Mouse (Mus musculus) brain, adult 2 months (tissue): ENCODE measurements around the gene Apom.
A peak's percentile ranks its signal among the peaks of the same experiment; 100 is the strongest.

Experiments
- DNase-seq: peaks from one replicate; pipeline ENCODE4 v3.0.0; 2011; ENCODE audit warnings: low read depth, low spot score

The Apom gene

DNA sequence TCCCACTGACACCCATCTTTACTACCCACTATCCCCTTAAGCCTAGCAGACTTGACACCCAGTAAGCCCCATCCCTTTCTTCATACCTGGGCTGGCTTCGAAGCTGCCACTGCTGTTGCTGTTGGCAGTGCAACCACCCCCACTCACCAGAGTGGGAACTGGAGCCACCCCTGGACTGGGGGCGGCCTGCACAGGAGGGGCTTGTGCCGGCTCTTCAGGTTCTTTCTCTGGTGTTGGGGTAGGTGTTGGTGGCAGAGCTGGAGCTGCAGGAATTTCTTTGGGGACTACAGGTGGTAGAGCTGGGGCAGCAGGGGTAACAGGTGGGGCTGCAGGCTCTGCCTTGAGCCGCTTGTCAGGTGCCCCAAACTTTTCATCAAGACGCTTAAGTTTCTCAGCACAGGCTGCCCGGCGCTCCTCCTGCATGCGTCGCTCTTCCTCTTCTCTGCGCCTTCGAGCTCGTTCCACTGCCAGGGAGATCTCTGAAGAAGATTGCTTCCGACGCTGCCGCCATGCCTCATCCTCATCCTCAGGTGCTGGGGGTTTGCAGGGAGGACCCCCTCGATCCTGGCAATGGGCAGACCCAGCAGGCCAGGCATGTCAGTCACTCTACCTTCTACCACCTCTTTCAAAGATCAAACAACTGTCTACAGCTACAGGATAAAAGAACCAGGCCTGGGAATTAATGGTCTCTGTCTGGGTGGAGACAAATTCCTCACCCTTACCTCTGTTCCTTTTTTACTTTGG is 27.2 kb upstream of the Apom start:
- DNase-seq, result no peak

- no peak for DNase-seq
Observed at GRCm38 (mm10) chr17:35157661-35158175, 25.9 kb upstream of the Apom start.

DNA sequence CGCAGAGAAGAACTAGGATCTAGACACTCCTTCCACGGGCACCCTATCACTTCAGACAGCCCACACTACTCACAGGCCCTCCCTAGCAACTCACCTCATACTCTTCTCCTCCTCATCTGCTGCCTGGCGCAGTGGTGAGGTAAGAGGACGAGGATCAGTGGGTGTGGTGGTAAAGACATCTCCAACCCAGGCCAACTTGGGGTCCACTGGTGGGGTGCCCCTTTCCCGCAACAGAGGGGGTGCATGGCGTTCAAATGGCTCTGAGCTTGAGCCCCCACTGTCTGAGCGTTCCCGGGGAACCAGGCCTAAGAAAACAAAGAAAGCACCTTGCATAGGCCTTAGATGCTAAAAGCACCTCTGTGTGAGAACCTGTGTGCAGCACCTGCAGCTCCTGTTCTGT is 25.4 kb upstream of the Apom start:
- no peak for DNase-seq

GRCm38 (mm10) chr17:35156461-35157200 is 24.8 kb upstream of the Apom start:
- DNase-seq, result no peak

DNA sequence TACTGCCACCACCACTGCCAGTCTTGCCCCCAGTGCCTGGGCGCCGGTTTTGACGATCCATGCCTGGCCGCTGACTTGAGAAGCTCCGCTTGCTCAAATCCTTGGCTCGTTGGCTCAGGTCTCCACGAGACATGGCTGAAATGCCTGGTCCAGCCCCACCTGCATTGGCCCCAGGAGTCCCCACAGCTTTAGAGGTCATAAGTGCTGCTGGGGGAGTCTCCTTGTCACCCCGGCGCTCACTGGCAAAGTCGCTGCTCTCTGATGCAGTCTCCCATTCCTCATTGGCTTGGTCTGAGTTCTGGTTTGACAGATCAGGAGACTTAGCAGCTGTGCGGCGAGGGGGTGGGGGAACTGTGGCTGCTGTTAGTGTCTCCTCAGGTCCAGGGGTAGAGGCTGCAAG is 23.6 kb upstream of the Apom start:
- DNase-seq, result no peak

DNA sequence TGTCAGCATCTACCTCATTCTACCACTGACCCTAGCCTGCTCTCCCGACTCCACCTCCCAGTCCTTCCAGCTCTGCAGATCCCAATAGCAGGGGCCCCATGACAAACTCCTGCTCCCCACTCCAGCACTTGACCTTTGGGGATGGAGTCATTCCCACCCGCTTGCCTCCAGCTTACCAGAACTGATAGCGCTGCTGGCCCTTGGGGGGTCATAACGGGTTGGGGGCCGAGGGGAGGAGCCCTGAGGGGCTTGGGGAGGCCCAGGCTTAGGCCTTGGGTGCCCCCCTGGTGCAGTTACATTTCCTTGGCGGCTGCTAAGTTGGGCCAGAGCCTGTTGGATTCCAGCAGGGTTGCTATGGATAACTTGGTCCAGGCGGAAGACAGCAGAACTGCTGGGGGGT is 22.8 kb upstream of the Apom start:
- DNase-seq, result no peak

DNA sequence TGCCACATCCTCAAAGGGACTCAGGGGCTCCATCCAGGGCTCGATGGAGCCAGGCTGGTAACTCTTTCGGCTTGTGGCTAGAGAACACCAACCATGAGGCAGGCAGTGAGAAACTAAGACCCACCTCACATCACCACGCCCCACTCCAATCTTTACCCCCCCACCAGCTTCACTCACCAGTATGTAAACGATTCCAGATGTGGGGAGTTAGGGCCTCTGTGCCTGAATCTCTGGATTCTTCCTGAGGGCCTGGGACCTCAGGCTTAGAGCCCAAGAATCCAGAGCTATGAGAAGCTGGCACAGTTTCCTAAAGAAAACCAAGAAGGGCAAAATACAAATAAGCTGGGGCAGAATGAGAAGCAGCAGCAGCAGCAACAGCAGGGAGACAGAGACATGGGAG is 22.1 kb upstream of the Apom start:
- DNase-seq, result no peak

- no peak for DNase-seq
Observed at GRCm38 (mm10) chr17:35153077-35153476, 21.2 kb upstream of the Apom start.

GRCm38 (mm10) chr17:35152121-35152520 is 20.3 kb upstream of the Apom start:
- no peak for DNase-seq

DNA sequence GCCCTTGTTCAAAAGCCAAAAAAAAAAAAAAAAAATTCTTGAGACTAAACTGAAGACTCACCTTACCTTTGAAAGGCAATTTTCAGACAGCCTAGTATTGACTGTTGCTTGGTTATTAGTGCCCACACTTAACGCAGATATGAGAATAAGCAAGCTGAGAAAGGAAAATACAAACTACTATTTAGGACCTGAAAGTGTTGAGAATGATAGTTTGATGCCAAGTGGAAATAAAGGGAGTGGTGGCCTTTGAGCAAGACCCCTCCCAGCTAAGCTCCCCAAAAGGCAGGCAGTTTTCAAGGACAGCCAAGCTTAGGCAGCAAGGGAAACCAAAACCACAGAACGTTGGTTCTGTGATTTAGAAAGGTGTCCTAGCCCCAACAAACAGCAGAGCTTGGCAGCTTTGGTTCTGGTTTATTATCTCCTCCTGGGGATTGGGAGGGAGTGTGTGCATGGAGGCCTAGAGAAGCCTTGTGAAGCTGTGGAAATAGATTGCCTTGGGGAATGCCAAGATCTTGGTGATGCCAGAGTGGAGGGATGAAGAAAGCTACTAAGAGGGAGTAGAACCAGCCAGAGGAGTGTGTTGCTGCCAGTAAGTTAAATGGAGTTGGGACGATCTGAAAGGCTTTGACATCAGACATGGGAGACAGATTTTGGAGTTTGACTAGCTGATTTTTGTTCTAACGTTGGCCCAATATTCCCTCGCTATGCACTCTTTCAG is 16.2 kb upstream of the Apom start:
- no peak for DNase-seq

DNA sequence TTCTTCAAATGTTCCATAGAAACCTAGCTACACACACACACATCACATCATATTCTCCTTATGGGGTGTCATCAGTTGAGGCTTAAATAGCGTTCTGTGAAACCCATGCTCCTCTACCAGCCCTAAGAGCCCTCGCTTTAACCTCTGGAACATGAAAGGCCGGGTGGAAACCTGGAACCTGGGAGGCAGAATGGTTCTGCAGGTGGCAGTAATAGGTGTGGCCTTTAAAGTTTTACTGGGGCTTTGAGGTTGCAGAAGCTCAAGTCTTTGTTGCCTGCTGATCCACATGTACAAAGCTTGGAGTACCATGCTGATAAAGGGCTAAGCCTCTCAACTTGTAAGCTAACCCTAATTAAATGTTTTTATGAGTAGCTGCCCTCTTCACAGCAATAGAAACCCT is 15.5 kb upstream of the Apom start:
- DNase-seq, result no peak

DNA sequence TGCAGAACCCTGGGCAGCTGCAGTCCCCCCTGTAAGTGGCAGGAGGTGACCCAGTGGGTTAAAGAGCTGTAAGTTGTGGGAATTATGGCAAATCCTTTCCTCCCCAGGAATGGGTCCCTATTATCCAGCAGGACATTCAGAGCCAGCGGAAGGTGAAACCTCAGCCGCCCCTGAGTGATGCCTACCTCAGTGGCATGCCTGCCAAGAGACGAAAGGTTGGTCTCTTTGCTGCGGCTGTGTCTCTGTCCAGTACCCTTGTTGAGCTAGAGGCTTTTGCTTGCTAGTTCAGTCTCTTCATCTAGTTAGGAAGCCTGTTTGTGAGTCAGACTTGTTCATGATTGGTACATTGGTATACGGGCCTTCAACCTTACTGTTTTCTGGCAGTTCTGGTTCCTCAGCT is 14.3 kb upstream of the Apom start:
- no peak for DNase-seq

- DNase-seq, result no peak
Observed at GRCm38 (mm10) chr17:35141971-35142370, 10.1 kb upstream of the Apom start.

DNA sequence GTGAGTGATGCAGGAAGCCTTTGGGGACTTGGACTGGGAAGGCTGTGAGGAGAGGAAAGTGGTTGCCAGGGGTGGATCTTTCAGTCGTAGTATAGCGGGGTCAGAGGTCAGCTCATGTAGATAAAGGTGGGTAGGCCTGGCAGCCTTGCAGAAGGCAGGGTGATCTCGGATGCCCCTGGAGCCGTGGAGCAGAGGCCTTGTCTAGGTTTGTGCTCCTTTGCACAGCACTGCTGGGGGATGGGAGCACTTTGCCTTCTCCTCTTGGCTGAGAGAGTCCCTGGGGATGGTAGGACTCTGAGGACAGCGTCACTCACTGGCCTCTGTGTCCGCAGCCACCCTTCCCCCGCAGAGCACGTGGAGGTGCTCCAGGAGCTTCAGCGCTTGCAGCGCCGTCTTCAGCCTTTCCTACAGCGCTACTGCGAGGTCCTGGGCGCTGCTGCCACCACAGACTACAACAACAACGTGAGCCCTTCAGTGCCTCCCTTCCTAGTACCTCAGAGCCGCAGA is 8.7 kb upstream of the Apom start:
- no peak for DNase-seq

GRCm38 (mm10) chr17:35139269-35139668 is 7.4 kb upstream of the Apom start:
- no peak for DNase-seq

GRCm38 (mm10) chr17:35135591-35136320 is 3.9 kb upstream of the Apom start:
- DNase-seq, result no peak

DNA sequence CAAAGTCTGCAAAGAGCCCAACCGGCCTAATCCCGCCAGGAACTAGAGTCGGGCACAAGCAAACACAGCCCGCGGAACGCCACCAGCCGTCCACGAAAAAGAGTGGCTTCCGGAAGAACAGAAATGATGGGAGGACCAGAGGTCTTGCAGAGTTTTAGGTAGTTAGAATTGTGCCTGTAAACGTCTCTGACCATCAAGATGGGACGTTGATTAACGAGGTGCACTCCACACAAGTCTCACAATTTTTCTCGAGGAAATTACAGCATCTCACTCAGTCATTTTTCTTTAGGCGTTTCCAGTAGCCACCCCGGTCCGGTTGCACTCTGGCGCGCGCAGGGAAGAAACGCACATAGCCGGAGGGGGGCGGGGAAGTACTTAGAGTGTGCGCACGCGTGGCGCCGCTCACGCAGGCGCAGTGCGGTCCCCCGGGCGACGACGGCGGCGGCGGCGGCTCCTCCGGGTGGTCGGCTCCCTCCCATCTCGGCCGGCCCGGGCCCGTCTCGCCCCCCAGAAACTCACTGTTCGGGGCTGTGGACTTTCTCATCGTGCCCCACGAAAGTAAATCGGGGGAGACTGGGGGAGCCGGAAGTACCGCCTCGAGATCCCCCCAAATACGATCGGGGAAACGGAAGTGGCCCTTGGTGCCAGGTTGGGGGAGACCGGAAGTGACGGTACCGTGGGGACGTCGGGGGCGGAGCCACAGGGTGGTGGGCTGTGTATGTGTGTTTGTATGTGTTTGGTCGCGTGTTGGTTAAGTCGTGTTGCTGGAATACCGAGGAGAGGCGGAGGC is 3.1 kb upstream of the Apom start, which contains the start of gene Bag6:
Bag6 (plus strand) TSS at position 378 of the 790 bp plus-strand sequence.
- DNase-seq, result peak; percentile 97

DNA sequence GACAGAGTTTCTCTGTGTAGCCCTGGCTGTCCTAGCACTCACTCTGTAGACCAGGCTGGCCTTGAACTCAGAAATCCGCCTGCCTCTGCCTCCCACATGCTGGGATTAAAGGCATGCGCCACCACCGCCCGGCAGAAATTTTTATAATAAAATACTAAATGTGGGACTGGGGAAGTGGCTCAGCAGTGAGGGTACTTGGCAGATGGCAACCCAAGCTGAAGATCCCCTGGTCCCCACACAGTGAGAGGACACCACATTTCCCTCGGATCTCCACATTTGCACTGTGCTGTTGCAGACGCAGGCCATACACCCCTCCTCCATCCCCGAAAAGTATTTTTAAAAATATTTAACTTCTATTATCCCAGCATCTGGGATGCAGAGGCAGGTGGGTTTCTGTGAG is 1.7 kb upstream of the Apom start:
- no peak for DNase-seq

DNA sequence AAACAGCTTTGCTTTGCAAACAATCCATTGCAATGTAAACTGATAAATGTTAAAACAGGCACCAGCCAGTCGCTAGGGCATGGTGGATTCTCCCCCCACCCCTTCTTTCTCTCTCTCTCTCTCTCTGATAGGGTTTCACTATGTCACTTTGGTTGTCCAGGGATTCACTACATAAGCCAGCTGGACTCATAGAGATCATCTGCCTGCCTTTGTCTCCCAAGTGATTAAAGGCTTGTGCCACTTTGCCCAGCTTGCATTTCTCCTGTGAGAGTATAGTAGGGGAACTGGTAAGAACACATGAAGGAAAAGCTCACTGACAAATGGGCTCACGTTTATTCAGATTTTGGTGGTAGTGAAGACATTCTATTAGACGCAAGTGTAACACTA is 317 bp upstream of the Apom start:
- no peak for DNase-seq

DNA sequence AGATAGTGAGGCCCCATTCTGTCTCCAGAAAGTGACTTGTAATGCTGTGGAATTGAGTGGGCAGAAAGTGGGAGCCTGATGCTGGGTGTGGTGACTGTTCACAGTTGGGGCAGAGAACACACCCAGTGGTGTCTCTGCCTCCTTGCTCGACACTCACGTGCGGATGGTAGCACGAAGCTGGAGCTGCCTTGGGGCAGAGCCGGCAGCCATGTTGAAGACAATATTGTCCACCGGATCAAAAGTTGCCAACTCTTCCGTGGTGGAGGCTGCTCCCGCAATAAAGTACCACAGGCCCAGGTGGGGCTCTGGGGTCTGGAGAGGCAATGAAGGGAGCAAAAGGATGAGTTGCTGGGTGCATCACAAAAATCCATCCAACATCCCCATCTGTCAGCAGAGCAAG is 812 bp downstream of the Apom start:
- no peak for DNase-seq

- DNase-seq, result no peak
Observed at GRCm38 (mm10) chr17:35128996-35129395, 2.9 kb downstream of the Apom start.
